Mouse (Mus musculus) midbrain, embryonic 14.5 days (tissue): ENCODE data around the gene Asap3. TPM values are rescaled to one million over a fixed set of nuclear protein-coding genes. Genes with fewer than 3 reads are reported as not detected.
A peak's percentile ranks its signal among the peaks of the same experiment; 100 is the strongest.

Source experiments
- ATAC-seq: fragments of 200-750 bp; cut with Nextera tagmentation; 2 replicates; pipeline ENCODE4 v1.8.0; 2017; ENCODE audit warnings: moderate number of reproducible peaks, moderate library complexity; ENCODE audit not compliant: low FRiP score, low TSS enrichment
- DNase-seq: peaks from one replicate; pipeline ENCODE4 v3.0.0-alpha.2; 2015
- H3K27ac ChIP-seq: fragments of 300-500 bp; sonication (generic); replicated peaks from 2 replicates; pipeline ENCODE4 v1.5.1; 2014; ENCODE audit warnings: mild to moderate bottlenecking, low read depth, low read length, moderate library complexity
- H3K27me3 ChIP-seq: fragments of 300-500 bp; sonication (generic); 2 replicates; pipeline ENCODE4 v1.6.1; 2014; ENCODE audit warnings: low read length, control low read depth, mixed read lengths; ENCODE audit not compliant: control insufficient read depth, insufficient read depth
- H3K36me3 ChIP-seq: fragments of 300-500 bp; sonication (generic); 2 replicates; pipeline ENCODE4 v1.6.1; 2014; ENCODE audit warnings: low read length, control low read depth; ENCODE audit not compliant: control insufficient read depth, insufficient read depth
- H3K4me1 ChIP-seq: fragments of 300-500 bp; sonication (generic); 2 replicates; pipeline ENCODE4 v1.6.1; 2014; ENCODE audit warnings: mild to moderate bottlenecking, antibody characterized with exemption, low read length, control low read depth; ENCODE audit not compliant: control insufficient read depth, insufficient read depth
- H3K4me2 ChIP-seq: fragments of 300-500 bp; sonication (generic); 2 replicates; pipeline ENCODE4 v1.6.1; 2014; ENCODE audit warnings: mild to moderate bottlenecking, low read length, moderate library complexity
- H3K4me3 ChIP-seq: fragments of 300-500 bp; sonication (generic); replicated peaks from 2 replicates; pipeline ENCODE4 v1.5.1; 2014; ENCODE audit warnings: low read depth, low read length
- H3K9ac ChIP-seq: fragments of 300-500 bp; sonication (generic); replicated peaks from 2 replicates; pipeline ENCODE4 v1.6.1; 2014; ENCODE audit warnings: mild to moderate bottlenecking, low read length, moderate library complexity
- H3K9me3 ChIP-seq: fragments of 300-500 bp; sonication (generic); 2 replicates; pipeline ENCODE4 v1.6.1; 2016; ENCODE audit warnings: low read length, control low read depth, mixed read lengths; ENCODE audit not compliant: control insufficient read depth
- WGBS: fragments of 180-500 bp; shearing (Covaris S2); extraction: QIAGEN DNeasy Blood & Tissue Kit; methylation state at CpG from one replicate; pipeline ENCODE4 v1.1.7; 2014; 5-methylcytosine and 5-hydroxymethylcytosine counted together
- polyA plus RNA-seq: library from polyadenylated mRNA; unstranded; fragments of >200 nt; fragmentation: Nextera tagmentation; extraction: Ambion mirVana; gene quantifications from 2 replicates; pipeline ENCODE4 v1.2.1, GENCODE M21; 2014

The Asap3 gene
- polyA plus RNA-seq, 1 experiment from 2014 or later = 3.4 TPM

DNA sequence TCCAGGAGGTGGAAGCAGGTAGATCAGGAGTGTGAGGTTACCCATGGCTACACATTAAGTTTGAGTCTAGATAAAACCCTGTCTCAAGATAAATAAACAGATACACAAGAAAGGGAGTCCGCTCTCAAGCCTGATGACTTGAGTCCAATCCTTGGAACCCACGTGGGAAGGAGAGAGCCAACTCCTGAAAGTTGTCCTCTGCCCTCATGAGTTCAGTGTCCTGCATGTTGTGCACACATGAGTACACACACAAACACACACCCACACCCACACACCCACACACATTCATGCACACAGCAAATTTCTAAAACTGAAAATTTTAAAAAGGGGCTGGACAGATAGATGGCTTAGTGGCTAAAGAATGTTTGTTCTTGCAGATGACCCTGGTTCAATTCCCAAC, 1.4 kb upstream of the Asap3 start:
- ATAC-seq (no peak), DNase-seq (no peak)
- no peak overlapping the region for H3K27ac ChIP-seq
- 88% methylated on average over 2 of the region's 2 CpGs for WGBS
- no peak overlapping the region for H3K4me2 ChIP-seq
- no peaks in the 10 kb centered on the region for H3K27me3 ChIP-seq
- H3K9ac ChIP-seq = no peak overlapping the region
- H3K36me3 ChIP-seq = no peaks in the 10 kb centered on the region
- H3K4me1 ChIP-seq = peaks cover 9% of the 10 kb centered on the region
- H3K4me3 ChIP-seq = no peak overlapping the region
- no peaks in the 10 kb centered on the region for H3K9me3 ChIP-seq

DNA sequence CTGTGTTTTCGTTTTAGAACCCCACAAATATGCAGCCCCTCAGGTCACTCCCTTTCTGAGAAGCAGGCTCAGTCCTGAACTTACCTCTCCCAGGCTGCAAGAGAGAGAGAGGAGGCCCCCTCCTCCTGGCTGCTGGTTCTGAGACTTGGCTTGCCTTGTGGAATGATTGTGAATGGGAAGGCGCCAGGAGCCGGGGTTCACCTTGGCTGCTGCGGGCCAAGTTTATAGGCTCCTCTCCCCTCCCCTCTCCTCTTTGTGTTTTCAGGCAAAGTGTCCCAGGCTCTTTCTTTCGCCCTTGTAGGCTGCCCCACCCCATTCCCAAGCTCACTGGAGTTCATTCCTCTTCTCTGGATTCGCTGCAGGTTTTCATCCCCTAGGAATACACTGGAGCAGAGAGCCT, 778 bp downstream of the Asap3 start:
- 3% methylated on average over 6 of the region's 6 CpGs for WGBS
- DNase-seq (no peak), ATAC-seq (no peak)
- Histone ChIP-seq H3K4me2 (peak overlapping the region; percentile 99), H3K27ac (no peak overlapping the region), H3K9ac (peak overlapping the region; percentile 72; the same call in 1 of the 2 replicates), H3K9me3 (no peaks in the 10 kb centered on the region), H3K4me1 (peaks cover 9% of the 10 kb centered on the region), H3K27me3 (no peaks in the 10 kb centered on the region), H3K4me3 (peak overlapping the region; percentile 57), H3K36me3 (no peaks in the 10 kb centered on the region)

DNA sequence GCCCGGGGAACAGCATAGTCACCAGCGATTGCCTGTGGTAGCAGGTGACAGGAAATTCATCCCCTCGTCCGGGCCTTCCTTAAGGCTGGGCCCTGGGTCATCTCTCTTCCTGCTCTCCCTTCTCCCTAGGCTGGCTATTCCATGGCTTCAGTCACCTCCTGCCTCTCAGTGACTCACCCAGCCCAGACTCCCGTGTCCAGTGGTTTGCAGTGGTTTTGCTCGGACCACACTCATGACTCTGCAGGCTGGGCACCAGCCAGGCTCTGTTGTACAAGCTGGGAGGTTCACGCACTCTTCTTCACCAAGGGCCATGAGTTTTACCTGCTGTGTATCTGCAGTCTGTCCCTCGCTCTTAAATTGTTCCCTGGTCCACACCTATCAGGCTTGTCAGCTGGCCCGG, 4.8 kb downstream of the Asap3 start:
- no peaks in the 10 kb centered on the region for H3K36me3 ChIP-seq
- H3K9ac ChIP-seq = no peak overlapping the region
- peaks cover 9% of the 10 kb centered on the region for H3K4me1 ChIP-seq
- H3K27ac ChIP-seq = no peak overlapping the region
- ATAC-seq (no peak), DNase-seq (no peak)
- no peaks in the 10 kb centered on the region for H3K9me3 ChIP-seq
- WGBS = 84% methylated on average over 9 of the region's 9 CpGs
- H3K27me3 ChIP-seq = no peaks in the 10 kb centered on the region
- no peak overlapping the region for H3K4me3 ChIP-seq
- H3K4me2 ChIP-seq = no peak overlapping the region

DNA sequence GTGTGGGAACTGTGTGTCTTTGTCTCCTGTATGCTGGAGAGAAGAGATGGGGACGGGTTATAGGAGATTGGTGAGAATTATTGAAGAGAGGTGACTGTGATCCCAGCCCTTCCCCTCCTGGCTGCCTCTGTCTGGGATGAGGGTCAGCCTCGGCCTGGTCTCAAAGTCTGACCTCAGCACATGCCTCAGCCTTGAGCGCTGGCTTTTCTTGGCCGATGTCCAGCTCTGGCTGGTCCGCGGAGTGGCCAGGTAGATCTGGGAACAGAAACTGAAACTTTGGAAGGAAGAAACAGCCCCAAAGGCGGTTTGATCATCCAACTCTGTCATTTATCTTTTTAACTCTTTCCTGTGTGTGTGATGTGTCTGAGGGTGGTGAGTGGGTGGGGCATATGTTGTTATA, 7.5 kb downstream of the Asap3 start:
- no peak overlapping the region for H3K27ac ChIP-seq
- no peak overlapping the region for H3K4me3 ChIP-seq
- 84% methylated on average over 7 of the region's 7 CpGs for WGBS
- H3K4me1 ChIP-seq = peaks cover 5% of the 10 kb centered on the region
- DNase-seq (no peak), ATAC-seq (no peak)
- no peaks in the 10 kb centered on the region for H3K36me3 ChIP-seq
- no peak overlapping the region for H3K4me2 ChIP-seq
- no peaks in the 10 kb centered on the region for H3K9me3 ChIP-seq
- no peaks in the 10 kb centered on the region for H3K27me3 ChIP-seq
- no peak overlapping the region for H3K9ac ChIP-seq

DNA sequence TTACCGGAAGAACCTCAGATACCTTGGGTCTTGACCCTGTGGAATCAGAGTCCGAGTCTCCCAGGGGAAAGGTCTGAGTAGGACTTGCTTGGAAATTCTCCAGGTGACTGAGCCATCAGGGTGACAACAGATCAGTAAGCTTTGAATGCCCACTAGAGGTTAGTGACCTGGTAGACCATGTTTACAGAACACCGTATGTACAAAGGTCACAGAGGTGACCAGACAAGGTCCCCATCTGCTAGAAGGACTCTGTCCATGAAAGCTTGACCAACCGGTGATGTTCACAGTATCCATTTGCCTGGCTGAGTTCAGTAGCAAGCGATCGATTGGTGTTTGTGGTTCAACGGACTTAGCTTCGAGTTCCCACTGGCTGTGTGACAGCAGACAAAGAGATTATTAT, 8.7 kb downstream of the Asap3 start:
- no peaks in the 10 kb centered on the region for H3K9me3 ChIP-seq
- no peak overlapping the region for H3K9ac ChIP-seq
- no peak overlapping the region for H3K4me3 ChIP-seq
- WGBS = 89% methylated on average over 8 of the region's 8 CpGs
- no peak for DNase-seq
- H3K36me3 ChIP-seq = no peaks in the 10 kb centered on the region
- ATAC-seq = no peak
- H3K27ac ChIP-seq = no peak overlapping the region
- H3K4me1 ChIP-seq = peaks cover 12% of the 10 kb centered on the region
- no peak overlapping the region for H3K4me2 ChIP-seq
- 0 out of 2 replicates have a peak, but pooled peaks cover 4% of the 10 kb centered on the region for H3K27me3 ChIP-seq

DNA sequence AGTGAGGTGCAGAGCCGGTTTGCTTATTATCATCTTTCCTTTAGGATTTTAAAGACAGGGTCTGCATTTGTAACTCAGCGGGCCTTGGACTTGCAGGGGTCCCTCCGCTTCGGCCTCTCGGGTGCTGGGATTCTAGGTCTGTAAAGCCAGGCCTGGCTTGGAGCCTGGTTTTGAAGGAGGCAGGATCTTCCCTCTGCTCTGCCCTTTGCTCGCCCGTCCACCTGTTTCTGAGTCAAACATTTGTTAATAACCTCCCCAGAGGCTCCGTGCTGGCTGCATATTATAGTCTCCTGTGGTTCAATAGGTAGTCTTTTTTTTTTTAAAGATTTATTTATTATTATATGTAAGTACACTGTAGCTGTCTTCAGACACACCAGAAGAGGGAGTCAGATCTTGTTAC, 9.4 kb downstream of the Asap3 start:
- DNase-seq = no peak
- WGBS = 90% methylated on average over 8 of the region's 8 CpGs
- H3K4me3 ChIP-seq = no peak overlapping the region

DNA sequence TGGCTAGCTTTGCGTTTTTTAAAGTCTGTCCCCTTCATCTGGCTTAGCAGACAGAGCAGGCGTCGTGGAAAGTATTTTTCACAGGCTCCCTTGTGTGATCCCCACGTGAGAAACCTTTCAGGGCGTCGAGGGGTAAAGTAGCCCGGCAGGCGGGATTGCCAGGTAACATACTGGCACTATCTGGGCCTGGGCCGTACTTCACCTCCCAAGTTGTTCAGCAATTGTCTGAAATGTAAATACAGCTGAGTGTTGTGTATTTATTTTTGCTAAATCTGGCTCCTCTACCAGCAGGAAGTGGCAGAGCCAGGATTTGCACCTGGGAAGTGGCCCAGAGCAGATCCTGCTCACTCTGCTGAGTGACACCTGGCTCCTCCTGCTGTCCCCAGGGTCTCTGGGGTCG, 10.9 kb downstream of the Asap3 start:
- no peak overlapping the region for H3K4me3 ChIP-seq
- no peak overlapping the region for H3K9ac ChIP-seq
- no peak overlapping the region for H3K4me2 ChIP-seq
- no peak overlapping the region for H3K27ac ChIP-seq
- peaks cover 12% of the 10 kb centered on the region for H3K4me1 ChIP-seq
- DNase-seq = no peak
- WGBS = 75% methylated on average over 10 of the region's 10 CpGs
- H3K27me3 ChIP-seq = 0 out of 2 replicates have a peak, but pooled peaks cover 4% of the 10 kb centered on the region
- no peak for ATAC-seq
- H3K36me3 ChIP-seq = no peaks in the 10 kb centered on the region
- no peaks in the 10 kb centered on the region for H3K9me3 ChIP-seq

More for the DNA sequence above, 9.4 kb downstream of the Asap3 start:
- no peaks in the 10 kb centered on the region for H3K36me3 ChIP-seq
- no peaks in the 10 kb centered on the region for H3K9me3 ChIP-seq
- H3K9ac ChIP-seq = no peak overlapping the region
- 0 out of 2 replicates have a peak, but pooled peaks cover 4% of the 10 kb centered on the region for H3K27me3 ChIP-seq
- H3K27ac ChIP-seq = no peak overlapping the region
- no peak for ATAC-seq
- no peak overlapping the region for H3K4me2 ChIP-seq
- peaks cover 12% of the 10 kb centered on the region for H3K4me1 ChIP-seq

DNA sequence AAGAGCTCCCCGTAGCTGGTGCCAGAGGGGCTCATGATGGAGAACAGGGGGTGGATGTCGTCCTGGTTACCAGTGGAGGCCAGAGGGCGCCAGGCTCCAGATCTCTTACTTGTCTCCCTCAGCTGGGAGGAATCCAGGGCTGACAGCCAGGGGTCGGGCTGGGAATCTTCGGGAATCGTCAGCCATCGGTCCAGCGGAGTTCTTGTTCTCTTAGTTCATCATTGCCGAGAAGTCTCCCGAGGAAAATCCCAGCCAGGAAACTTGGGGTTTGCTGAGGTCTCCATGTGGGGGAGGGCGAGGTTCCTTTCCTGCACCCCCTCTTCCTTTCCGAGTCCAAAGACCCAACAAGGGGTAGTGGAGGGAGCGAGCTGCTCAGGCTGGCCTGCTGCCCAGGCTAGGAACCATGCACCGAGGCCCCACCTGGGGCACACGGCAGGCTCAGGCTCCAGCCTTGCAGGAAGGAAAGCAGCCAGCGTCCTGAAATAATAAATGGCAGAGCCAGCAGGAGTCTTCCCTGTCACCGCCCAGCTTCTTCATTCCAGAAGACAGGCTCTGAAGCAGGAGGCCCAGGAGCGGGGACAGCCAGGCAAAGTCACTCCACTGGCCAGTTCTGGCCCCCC, 12.5 kb downstream of the Asap3 start:
- H3K4me3 ChIP-seq = no peak overlapping the region
- peak overlapping the region; percentile 50 for H3K27ac ChIP-seq
- 9% methylated on average over 18 of the region's 18 CpGs for WGBS
- peak overlapping the region; percentile 26 for H3K9ac ChIP-seq
- 0 out of 2 replicates have a peak, but pooled peaks cover 4% of the 10 kb centered on the region for H3K27me3 ChIP-seq
- H3K9me3 ChIP-seq = no peaks in the 10 kb centered on the region
- peaks cover 17% of the 10 kb centered on the region for H3K4me1 ChIP-seq
- ATAC-seq (no peak), DNase-seq (peak; percentile 66)
- no peaks in the 10 kb centered on the region for H3K36me3 ChIP-seq
- peak overlapping the region; percentile 30; the same call in 1 of the 2 replicates for H3K4me2 ChIP-seq

DNA sequence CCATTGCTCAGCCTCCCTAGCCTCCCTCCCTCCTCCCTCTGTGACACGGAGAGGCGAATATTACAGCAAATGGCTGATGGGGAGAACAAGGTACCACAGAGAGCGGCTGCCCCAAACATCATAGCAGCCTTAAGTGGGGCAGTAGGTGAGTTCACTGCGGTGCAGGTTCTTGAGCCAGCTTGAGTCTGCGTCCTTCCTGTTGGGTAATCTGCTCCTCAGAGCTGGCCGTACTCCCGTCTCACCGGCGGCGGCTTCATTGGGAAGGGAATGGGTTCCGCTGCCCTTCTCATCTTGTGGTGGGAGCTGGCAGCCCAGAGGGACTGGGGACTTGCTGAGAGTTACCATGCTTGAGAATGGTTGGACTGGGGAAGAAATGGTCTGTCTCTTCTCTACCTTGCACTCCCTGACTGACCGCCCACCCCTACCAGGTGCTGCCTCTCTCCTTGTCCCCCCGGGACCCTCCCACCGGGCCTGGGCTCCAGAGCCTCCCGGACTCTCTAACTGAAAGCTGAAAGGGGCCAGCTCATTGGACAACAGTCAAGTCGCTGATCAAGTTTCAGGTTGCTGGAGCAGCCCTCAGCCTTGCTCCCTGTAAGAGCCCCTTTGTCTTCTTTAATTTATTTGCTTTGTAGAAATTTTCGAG, 14.1 kb downstream of the Asap3 start:
- H3K27me3 ChIP-seq = 0 out of 2 replicates have a peak, but pooled peaks cover 4% of the 10 kb centered on the region
- ATAC-seq (no peak), DNase-seq (no peak)
- H3K27ac ChIP-seq = no peak overlapping the region
- H3K4me2 ChIP-seq = no peak overlapping the region
- H3K9ac ChIP-seq = no peak overlapping the region
- no peaks in the 10 kb centered on the region for H3K9me3 ChIP-seq
- whole genome bisulfite sequencing = 9% methylated on average over 17 of the region's 17 CpGs
- no peak overlapping the region for H3K4me3 ChIP-seq
- H3K36me3 ChIP-seq = no peaks in the 10 kb centered on the region
- H3K4me1 ChIP-seq = peaks cover 26% of the 10 kb centered on the region
